Mouse (Mus musculus) ovary, postnatal 14 days (tissue): ENCODE data around the gene Bmp6.

Source experiments
- DNase-seq: peaks from one replicate; pipeline ENCODE4 v3.0.0; 2022; ENCODE audit warnings: low spot score

Gene Bmp6

DNA sequence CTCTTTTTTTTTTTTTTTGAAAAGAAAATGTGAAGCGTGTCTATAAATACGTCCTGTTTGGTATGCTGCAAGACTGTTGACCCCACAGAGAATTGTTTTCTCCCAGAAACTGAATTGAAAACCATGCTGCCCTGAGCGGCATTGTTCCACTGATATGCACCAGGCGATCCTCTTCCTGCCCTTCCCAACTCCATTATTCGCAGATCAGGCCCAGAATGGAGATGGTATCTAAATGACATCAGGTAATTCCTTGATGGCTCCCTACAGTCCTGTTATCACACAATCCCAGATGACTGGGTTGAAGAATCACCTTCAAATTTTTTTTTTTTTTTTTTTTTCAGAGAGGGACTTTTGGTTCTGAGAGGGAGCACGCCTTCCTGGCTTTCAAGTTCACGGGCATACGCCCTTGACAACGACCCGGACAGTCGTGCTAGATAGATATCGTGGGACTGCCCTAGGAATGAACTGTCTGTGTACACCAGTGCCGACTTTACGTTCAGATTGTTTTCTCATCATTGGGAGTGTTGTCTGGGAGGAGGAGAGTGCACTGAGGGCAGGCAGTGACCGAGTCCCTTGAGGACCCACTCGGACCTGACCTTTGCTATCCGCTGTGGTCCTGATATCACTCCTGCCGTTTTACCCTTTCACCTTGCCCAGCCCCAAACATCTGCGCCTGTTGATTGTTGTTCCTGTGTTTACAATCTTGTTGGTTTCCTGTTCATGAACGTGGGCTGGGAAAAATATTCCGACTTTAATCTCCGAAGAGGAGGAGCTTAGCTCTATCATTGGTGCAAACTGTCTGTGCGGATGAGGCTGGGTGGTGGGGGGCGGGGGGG is 8.7 kb downstream of the Bmp6 start:
- no peak for DNase-seq

- no peak for DNase-seq
Observed at GRCm38 (mm10) chr13:38354284-38354683, 9.4 kb downstream of the Bmp6 start.

DNA sequence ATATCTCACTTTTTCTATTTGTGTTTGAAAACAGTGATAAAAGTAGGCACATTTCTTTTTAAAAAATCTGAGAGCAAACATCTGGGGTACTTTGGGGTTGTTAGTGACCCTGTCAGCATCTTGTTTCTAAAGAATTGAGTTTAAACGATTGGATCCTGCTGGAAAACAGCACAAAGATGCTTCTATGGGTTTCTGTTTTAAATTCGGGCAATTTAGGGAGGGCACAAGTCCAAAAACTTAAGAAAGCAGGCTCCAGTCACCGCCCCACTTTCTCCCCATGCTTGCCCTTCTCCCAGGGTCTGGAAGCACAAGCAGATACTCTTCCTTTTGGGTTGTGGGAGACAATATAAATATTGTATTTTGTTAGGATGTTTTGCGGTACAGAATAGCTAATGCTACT is 14.1 kb downstream of the Bmp6 start:
- DNase-seq: no peak

DNA sequence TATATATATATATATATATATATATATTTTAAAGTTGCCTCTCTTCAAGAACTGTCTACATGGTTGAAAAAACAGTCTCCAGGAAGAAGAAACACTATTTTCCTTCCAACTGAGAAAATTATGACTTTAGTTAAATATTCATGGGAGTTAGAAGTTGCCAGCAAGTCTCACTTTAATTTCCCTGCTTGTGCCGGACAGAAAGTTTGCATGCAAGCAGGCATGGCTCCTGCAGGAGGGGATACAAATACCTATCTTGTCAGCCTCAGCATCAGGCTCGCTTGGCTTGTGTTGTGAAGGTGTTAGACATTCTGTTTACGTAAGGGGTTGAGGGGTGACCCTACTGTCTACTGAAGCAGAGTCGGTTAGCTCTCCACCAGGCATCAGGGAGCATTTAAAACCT is 17.8 kb downstream of the Bmp6 start:
- DNase-seq: no peak

DNA sequence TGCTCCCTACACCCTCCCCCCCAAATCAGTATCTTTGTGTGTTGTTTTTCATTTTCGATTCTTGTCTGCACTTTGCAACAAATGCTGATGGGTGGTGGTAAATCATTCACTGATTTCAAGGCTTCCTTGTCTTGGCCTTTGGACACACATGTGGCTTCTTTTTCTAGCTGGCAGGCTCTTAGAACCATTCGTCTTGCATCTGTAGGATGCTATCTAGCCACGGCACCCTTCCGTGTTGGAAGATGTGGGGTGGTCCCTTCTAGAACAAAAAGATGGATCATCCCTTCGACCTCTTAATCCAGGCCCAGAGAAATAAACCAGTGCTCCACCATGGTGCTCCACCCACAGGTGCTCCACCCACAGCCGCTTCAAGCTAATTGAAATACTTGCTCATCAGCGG is 19.0 kb downstream of the Bmp6 start:
- DNase-seq: no peak

GRCm38 (mm10) chr13:38369624-38370023 is 24.7 kb downstream of the Bmp6 start:
- DNase-seq: no peak

GRCm38 (mm10) chr13:38376071-38376470 is 31.2 kb downstream of the Bmp6 start:
- no peak for DNase-seq

- DNase-seq: no peak
Observed at GRCm38 (mm10) chr13:38377355-38377754, 32.4 kb downstream of the Bmp6 start.

GRCm38 (mm10) chr13:38379806-38380205 is 34.9 kb downstream of the Bmp6 start:
- DNase-seq: no peak

DNA sequence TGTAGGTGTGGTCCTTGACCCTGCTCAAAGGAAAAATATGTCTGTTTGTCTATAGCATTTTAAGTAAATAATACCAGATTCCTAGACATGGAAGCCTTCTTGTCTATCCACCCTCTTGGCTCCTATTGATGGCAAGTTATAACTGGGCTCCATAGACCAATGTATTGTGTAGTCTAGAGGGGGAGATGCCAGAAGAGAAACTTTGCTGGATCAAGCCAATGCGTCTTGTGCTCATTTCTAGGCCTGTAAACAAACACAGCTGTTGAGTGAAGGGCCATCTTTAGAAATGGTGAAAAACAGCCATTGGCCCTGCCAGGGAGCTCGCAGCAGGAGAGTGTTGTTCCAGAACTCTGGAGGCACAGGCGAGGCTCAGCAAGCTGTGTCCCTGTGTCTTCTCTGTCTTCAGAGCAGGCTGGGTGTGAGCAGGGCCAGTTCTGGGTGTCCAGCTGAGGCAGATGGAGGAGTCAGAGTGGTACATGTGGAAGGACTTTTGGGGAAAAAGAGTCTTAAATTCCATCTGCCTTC is 41.2 kb downstream of the Bmp6 start:
- DNase-seq: no peak

DNA sequence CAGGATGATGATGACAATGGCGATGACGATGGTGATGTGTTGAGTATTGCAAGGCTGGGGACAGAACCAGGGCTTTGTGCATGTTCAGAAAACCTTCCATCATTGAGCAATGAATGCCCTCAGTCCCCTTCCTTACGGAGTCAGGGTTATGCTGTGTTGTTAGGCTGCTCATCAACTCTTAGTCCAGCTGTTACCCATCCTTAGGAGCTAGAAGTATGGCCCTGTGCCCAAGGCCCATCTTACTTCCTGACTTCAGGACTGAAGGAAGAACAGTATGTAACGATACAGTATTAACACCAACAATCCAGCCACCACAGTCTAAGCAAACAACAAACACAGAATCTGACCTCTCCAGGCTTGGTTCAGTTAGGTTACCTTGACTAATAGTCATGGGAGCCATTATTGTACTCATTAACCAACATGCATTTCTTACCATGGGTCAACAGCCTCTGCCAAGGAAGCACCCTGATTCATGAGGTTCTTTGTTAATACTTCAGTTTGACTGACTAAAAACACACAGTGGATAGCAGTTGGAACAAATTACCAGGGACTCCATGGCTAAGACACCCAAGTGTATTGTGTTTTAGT is 42.6 kb downstream of the Bmp6 start:
- no peak for DNase-seq

DNA sequence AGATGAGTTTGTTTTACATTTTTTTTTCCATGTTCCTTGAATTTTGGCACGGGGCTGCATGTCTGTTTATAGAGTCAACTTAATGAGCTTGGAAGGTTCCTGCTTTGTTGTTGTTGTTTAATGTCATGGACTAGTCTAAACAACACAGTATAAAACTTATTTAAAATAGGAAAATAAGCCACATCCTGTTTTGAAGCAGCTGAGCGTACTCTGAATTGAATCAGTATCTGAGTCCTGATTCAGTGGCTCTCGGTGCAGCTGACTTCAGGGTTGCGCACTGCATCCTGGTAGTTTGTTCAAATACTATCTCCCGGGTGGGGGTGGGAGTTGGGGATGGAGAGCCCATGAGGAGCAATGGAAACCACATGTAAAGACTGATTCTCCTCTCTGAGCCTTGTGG is 48.5 kb downstream of the Bmp6 start:
- DNase-seq: no peak

DNA sequence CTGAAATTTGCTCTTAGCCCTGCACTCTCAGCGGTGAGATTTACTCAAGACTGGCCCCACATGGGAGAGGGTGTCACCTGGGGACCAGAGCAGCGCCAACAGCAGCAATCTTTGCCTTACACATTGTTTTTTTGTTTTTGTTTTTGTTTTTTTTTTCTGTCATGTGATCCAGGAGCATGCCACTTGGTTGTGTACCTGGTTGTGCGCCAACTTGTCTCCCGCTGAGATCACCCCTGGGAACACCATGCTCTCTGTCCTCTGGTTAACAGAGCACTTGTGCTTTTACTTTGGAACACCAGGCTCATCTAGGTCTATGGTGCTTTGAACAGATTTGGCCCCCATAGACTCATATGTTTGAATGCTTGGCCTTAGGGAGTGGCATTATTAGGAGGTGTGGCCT is 50.1 kb downstream of the Bmp6 start:
- DNase-seq: no peak

DNA sequence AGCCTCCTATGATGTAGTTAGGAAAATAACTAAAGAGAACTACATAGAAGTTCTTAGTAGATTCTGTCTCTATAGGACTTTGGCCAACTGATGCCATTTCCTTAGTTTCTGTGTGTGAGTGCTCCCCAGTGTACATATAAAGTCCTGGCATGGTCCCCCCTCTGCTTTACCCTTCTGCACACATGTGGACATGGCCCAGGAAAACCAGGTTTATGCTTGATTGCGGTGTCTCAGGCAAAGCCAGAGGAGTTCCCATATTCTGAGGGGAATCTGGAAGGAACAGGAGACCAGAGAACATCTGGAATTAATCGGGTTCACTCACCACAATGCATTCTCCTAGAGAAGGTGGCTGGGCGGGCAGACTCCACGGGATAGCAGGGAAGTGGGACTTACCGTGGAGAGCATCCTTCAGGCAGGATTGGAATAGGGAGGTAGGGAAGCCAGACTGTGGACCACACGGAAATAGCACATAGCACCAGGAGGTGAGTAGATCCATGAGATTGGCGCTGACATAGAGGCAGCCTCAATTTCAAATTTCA is 52.2 kb downstream of the Bmp6 start:
- DNase-seq: no peak

- no peak for DNase-seq
Observed at GRCm38 (mm10) chr13:38398658-38399057, 53.8 kb downstream of the Bmp6 start.

- no peak for DNase-seq
Observed at GRCm38 (mm10) chr13:38400662-38401061, 55.8 kb downstream of the Bmp6 start.

- no peak for DNase-seq
Observed at GRCm38 (mm10) chr13:38407611-38408315, 62.9 kb downstream of the Bmp6 start.

DNA sequence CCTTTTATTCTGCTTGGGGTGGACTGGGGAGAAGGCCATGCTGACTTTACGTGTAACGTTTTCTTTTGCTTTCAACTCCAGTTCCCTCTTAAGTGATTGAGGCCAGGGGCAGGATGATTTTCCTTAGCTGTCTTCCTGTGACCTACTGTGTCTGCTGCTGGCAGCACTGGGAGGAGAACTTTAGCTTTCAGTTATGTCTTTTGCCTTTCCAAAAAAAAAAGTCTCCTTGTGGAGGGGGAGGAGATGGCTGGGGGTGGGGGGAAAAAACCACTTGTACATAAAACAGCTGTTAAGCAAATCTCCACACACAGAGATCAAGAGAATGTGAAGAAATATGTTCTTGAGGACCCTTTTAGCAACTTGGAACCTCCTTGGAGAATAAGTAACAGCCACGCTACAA is 63.7 kb downstream of the Bmp6 start:
- DNase-seq: no peak

DNA sequence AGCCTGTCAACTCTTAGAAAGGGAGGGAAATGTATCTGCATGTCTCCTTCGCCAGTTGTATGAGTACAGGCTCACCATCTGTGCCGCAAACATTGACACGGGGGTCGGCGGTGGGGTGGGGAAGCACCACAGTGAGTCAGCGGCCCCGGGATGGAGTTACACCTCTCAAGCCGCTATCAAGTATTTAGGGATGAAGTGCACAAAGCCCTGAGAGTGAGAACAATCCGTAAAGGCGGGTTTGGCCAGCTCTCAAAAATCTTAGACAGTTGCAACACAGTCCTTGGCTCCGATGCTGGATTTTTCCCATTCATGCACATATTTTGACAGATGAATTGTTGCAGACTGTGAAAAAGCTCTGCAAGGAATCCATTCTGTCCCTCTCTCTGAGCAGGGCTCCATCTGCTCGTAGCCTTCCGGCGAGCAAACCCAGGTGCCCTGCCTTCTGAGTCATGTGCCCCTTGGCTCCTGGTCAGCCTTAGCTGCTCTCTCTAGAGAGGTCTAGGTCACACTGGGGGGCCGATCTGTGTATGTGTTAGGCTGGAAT is 65.5 kb downstream of the Bmp6 start:
- DNase-seq: peak; percentile 42

DNA sequence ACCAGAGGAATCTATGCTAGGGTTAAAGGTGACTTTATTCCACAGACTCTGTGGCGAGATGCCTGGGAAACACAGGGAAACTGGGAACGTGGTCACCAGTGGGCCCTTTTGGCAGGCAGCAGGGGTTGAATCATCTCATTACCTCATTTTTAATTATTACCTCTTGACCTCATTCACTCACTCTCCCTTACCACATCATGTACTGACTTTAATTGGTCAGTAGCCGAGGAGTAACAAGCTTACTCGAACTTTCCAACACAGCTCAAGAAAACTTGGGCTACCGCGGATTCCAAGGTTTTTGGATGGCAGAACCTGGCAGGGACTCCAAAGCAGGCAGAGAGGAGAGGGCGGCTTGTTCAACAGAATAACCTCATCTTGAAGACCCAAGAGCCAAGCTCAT is 74.9 kb downstream of the Bmp6 start:
- no peak for DNase-seq

- DNase-seq: no peak
Observed at GRCm38 (mm10) chr13:38422491-38422890, 77.6 kb downstream of the Bmp6 start.

- no peak for DNase-seq
Observed at GRCm38 (mm10) chr13:38425294-38425693, 80.4 kb downstream of the Bmp6 start.
